Mouse (Mus musculus) layer of hippocampus, adult 9-10 months (tissue): ENCODE data around the gene Hapln4.

Experiments
- DNase-seq: peaks from one replicate; pipeline ENCODE4 v3.0.0; 2022; ENCODE audit warnings: low spot score

Gene Hapln4

GRCm38 (mm10) chr8:70100241-70100640 lies 17.0 kb downstream of the Hapln4 start:
- DNase-seq: no peak

DNA sequence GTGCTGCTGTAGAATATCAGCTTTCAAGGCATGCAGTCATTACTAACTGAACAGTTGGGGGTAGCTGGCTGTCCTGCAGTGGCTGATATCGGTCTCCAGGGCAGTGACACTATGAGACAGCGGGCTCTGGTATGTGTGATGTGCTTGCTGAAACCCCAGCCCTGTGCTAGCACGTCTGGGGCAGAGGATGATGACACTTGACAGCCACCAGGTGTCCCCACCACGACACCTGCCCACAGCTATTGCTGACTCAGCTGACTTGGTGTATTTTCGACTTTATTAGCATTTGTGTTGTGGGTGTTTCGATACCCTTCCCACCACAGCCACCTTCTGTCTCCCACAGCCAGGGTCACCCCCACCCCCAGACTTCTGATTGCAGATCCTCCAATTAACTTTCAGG lies 21.2 kb downstream of the Hapln4 start:
- no peak for DNase-seq

DNA sequence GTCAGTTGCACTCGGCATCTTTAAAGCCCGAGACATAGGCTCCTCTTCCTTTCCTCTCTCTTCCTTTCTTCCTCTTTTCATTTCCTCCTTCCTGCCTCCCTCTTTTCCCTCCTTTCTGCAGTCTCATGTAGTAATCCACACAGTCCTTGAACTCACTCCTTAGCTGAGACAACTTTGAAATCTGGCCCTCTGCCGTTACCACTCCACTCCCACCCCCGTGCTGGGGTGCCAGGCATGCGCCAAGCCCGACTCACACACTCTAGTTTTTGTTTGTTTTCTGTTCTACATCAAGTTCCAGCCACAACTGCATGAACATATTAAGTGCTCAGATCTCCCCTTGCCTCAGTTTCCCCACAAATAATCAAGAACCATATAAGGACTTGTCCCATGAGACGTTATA lies 21.7 kb downstream of the Hapln4 start:
- no peak for DNase-seq

GRCm38 (mm10) chr8:70110451-70110850 lies 27.2 kb downstream of the Hapln4 start:
- no peak for DNase-seq

- DNase-seq: no peak
Observed at GRCm38 (mm10) chr8:70111192-70111795, 28.0 kb downstream of the Hapln4 start.

DNA sequence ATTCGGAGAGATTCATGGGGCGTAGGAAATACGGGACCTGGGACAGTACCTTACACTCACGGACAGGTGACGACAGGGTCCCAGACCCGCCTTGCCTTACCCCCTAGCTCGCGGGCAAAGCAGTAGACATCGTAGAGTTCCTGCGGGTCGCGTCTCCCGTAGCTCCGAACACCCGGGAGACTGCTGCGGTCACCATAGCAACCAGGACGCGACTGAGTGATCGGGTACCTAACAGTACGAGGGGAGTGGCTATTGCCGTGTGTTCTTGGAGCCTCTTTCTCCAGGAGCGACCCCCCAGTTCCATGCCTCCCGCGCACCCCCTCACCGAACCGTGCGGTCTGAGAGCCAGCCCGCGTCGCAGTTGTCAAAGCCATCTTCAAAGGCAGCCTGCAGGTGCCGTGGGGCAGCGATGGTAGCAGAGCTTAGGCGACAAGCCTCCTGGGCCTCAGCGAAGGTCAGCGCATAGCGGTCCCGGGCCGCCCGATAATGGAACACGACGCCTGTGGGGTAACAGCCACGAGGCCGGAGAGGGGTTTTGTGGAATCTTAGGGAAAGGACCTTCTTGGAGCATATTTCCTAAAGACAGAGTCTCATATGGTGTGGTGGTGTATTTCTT lies 29.3 kb downstream of the Hapln4 start:
- no peak for DNase-seq

GRCm38 (mm10) chr8:70114488-70114887 lies 31.2 kb downstream of the Hapln4 start:
- no peak for DNase-seq

GRCm38 (mm10) chr8:70114892-70115291 lies 31.6 kb downstream of the Hapln4 start:
- DNase-seq: no peak

DNA sequence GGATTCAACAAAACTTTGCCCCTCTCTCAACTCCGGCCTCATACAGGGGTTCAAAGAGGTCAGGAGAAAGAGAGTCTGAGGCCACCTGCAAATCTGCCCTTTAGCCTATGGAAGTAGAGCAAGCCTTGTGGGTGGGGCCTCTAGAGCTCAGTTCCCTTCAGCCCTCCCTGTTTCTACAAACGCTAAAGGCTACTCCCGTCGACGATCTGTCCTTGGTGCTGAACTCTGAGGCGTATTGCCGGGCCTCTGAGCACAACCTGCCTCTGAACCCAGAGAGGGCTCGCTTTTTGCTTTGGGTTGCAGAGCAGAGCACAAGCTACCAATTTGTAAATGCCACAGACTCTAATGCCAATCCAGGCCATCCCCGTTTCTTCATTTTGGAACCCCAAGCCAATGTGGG lies 34.4 kb downstream of the Hapln4 start:
- no peak for DNase-seq

GRCm38 (mm10) chr8:70118726-70119700 lies 35.8 kb downstream of the Hapln4 start:
- DNase-seq: no peak

DNA sequence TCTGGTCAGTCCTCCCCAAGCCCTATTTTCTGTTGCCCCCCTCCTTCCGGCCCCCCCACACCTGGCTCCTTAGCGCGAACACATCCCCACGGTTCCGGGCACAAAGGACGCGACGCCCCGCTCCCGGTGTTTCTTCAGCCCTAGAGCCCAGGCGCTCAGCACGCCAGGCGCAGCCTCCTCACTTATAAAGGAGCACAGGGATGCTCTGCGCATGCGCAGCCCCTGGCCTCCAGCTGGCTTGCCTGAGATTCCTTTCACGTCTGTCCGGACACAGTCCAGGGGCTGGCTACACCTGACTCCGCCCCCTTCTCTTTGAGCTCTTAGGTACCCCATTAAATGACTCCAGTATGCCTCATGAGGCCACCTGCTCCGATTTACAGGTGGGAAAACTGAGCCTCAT lies 37.4 kb downstream of the Hapln4 start, which contains the start of gene Ncan:
Gene Ncan (minus strand): TSS at position 207 of the 400 bp plus-strand sequence.
- no peak for DNase-seq

GRCm38 (mm10) chr8:70122863-70123262 lies 39.6 kb downstream of the Hapln4 start:
- no peak for DNase-seq

- no peak for DNase-seq
Observed at GRCm38 (mm10) chr8:70124992-70125391, 41.7 kb downstream of the Hapln4 start.

- no peak for DNase-seq
Observed at GRCm38 (mm10) chr8:70128435-70128834, 45.2 kb downstream of the Hapln4 start.

GRCm38 (mm10) chr8:70129309-70129952 lies 46.2 kb downstream of the Hapln4 start:
- peak; percentile 63 for DNase-seq

DNA sequence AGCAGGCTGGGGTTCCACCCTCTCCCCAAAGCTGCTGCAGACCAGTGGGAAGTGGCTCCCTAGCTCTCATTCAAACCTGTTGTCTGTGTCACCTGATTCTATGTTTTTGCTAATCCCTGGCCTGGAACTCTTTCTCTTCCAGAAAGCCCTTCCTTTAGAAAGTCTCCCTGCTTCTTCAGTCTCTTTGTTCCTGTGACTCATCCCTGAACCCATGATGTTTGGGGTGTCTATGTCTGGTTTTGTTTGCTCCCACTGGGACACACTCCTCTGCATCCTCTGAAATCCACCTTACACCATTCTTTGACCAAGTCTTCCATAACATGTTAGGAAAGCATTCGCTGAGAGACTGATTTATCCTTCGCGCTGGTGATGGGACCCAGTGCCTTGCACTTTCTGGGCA lies 46.8 kb downstream of the Hapln4 start:
- DNase-seq: no peak

GRCm38 (mm10) chr8:70131166-70131883 lies 48.1 kb downstream of the Hapln4 start, which contains the start of gene Nr2c2ap:
Gene Nr2c2ap, plus strand, starts transcription at chr8:70131333.
- DNase-seq: no peak

GRCm38 (mm10) chr8:70134086-70134485 lies 50.8 kb downstream of the Hapln4 start:
- DNase-seq: no peak

DNA sequence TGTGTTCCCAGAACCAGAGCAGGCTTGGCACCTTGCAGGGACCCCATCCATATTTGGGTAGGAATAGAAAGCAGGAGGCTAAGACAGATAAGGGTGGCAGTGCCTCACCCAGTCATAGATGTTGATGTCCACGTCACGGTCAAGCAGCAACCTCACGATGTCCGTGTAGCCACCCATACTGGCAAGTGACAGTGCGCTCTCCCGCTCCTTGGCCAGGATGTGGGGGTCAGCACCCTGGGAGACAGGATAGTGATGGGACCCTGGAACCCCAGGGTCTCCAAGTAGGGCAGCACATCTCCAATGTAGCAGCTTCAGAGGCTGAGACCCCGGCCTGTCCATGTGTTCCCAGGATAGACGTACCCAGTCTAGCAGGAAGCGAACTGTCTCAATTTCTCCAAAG lies 51.7 kb downstream of the Hapln4 start:
- no peak for DNase-seq

DNA sequence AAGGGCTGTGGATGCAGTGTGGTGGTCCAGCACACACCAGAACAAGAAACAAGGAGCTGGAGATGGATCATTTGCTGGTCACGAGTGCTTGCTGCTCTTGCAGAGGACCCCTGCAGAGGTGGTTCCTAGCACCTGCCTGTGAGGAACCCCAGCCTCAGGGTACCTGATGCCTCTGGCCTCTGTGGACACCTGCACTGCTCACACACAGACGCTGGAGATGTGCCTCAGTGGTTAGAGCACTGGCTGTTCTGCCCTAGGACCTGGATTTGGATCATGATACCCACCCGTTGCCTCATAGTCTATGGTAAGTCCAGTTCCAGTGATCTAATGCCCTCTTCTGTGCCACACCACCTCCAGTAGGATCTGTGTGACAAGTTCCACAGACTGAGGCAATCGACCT lies 53.3 kb downstream of the Hapln4 start:
- no peak for DNase-seq

GRCm38 (mm10) chr8:70137890-70138289 lies 54.6 kb downstream of the Hapln4 start:
- DNase-seq: no peak
